Mouse (Mus musculus): ENCODE results near the gene Dzip1l. TPM values are rescaled to one million over a fixed set of nuclear protein-coding genes. Genes with fewer than 3 reads are reported as not detected.

The Dzip1l gene
- polyA plus RNA-seq, 1 experiment, result 0.84 TPM

DNA sequence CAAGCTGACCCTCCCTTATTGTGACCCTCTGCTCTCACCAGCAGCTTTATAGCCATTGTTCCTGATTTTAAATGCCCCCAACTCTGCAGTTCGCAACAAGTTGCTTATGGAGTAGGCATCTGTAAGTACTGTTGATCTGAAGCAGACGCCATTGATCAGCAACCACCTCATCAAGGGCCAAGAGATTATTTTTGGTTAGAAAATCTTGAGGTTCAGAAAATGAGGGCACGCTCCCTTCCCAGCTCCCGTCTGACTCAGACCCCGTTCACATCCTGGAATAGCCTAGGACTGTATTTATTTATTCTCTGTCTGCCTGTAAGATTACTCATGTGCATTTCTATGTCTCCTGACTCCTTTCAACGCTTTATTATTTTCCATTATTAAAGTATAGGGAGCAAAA is 16.1 kb downstream of the Dzip1l start:
- WGBS, result 83% methylated on average over 6 of the region's 6 CpGs

DNA sequence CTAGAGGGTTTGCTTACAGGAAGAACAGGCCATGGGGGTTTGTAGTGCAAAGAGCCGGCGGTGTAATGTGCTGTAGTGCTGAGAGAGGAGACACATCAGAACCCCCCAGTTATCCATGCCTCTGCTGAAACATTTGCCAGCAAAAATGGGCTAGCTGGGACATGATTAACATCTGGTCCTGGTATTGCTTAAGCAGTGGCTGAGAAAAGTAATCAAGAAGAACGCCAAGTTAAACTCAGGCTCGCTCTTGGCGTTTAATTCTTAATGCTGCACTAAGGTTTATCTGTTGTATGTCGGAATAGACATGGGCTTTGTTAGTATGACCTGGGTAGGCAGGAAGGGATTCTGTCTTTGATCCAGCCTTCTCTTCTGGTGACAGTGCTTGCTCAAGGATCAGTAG is 16.8 kb downstream of the Dzip1l start:
- no peak for DNase-seq (ENCODE audit: low read depth, low spot score)
- 76% methylated on average over 6 of the region's 6 CpGs for WGBS

More for the DNA sequence above, 16.1 kb downstream of the Dzip1l start:
- DNase-seq (ENCODE audit: low read depth, low spot score), result no peak

DNA sequence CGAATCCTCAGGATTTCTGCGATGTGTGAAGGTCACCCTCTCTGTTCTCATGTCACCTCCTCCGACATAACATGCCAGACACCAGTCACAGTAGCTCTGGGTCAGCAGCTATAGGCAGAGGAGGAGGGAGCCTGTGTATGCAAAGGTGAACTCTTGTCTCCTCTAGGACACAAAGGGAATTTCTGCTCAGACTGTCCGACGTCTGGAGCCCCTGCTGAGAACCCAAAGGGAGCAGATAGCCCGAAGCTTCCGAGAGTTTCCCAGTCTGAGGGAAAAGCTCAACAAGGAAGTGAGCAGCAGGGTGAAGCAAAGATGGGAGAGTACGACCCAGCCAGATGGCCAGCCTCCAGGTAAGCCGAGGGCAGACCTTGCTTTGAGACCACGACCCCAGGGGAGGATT is 31.5 kb downstream of the Dzip1l start:
- DNase-seq (ENCODE audit: low read depth, low spot score), result no peak
- WGBS, result 79% methylated on average over 10 of the region's 10 CpGs

DNA sequence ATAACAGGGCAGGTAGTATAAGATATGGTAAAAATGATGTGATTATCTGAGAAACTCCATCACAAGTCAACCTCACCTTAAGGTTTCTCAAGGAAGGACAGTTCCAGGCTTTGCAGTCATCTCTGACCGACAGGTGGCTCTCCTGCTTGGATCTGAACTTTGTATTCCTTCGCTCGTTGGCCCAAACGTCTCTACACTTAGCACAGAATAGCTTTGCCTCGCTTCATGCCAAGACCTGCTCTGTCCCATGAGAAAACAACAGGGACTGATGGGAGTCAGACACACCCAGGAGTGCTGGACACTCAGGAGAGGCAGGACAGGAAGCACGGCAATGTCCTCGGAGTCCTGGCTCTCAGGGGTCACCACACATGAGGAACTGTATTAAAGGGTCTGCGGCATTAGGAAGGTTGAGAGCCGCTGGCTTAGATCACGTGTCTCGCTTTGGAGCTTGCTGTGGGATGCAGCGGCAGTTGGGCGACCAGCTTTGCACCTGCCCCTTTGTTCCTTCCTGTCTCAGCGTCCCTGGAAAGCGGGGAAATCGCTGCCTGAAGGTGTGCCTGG is 32.4 kb downstream of the Dzip1l start:
- DNase-seq (ENCODE audit: low read depth, low spot score), result peak; percentile 31
- WGBS, result 39% methylated on average over 16 of the region's 16 CpGs

DNA sequence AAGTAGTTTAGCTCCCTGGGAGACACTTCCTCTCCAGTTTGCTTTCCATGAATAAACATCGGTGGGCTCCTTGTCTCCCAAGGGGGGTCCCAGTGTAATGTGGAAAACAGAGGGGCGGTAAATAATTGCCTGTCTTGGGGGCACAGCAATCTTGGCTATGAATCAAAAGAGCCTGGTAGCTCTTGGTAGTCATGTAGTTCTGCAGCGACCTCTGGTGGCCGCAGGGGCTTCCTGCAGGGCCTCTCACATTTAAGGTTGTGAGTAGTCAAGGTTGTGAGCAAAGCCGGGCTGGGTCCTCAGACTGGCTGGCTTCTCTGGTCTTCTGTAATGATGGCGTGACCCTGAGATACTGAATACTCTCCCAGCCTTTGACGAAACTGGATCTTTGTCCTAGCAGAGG is 33.1 kb downstream of the Dzip1l start:
- peak; percentile 55 for DNase-seq (ENCODE audit: low read depth, low spot score)
- 13% methylated on average over 7 of the region's 7 CpGs for WGBS

DNA sequence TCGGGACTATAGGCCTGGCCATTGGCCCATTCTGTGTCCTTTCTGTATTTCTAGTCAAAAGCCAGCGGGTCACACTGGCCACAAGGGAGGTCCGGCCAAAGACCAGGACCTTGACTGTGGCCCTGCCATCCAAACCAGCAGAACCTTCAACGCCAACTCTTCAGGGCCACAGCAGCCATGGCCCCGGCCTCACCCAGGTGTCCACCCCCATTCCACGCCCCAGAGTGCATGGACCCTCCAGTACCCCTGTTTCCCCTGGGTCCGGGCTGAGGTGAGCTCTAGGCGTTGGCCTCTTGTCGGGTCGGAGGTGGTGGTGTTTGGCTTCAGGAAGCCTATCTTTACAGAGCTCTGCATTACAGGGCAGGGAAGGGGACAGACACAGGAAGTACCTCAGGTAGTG is 33.6 kb downstream of the Dzip1l start:
- WGBS, result 83% methylated on average over 10 of the region's 10 CpGs
- DNase-seq (ENCODE audit: low read depth, low spot score), result no peak

DNA sequence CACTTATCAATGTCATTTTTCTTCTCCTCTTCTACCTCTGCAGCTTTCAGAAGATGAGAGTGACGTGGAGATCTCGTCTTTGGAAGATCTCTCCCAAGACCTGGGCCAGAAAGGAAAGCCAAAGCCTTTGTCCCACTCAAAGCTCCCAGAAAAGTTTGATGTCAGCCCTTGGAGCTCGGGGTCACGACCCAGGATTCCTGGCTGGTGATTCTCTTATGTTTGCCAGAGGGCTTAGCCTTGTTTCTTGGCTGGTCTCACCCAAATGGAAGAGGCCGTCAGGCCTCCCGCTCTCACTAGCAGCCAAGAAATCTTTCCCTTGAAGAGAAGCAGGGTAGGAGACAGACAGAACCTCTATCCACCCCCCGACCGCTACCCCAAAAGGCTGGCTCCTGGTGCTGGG is 38.3 kb downstream of the Dzip1l start:
- WGBS, result 71% methylated on average over 8 of the region's 8 CpGs
- DNase-seq (ENCODE audit: low read depth, low spot score), result no peak

DNA sequence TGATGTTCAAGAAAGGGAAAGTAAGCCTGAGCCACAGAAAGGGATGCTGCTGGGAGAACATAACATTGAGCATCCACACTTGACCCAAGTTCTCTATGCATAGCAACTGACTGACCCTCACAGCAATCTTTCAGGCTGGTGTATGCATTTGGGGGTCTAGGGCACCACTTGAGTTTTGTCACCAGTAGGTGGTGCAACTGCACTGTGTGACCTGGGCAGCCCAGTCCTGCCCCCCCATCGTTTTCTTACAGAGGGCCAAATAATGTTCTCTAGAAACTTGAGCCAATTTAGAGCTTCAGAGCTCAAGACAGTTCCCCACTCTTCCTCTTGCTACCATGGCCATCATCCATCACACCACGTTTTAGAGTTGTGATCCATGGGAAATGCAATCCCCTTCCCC is 42.3 kb downstream of the Dzip1l start:
- 33% methylated on average over 2 of the region's 2 CpGs for WGBS
- DNase-seq (ENCODE audit: low read depth, low spot score), result no peak

DNA sequence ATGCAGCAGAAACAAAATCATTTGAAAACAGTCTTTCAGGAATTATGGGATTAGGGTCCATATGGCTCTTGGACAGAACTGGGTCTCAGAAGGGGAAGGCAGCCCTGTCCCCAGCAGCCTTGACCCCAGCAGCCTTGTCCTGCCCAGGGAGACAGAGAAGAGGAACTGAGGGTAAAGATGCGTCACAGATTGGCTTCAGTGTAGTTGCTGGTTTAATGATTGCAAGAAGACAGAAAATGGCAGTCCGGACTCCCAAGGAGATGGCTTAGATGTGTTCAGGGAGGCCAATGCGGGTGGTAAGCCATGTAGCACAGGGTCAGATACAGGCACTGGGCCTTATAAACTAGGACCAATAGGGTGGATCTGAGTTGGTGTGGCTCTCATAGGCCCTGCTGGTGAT is 46.4 kb downstream of the Dzip1l start:
- WGBS, result 67% methylated on average over 3 of the region's 3 CpGs
- DNase-seq (ENCODE audit: low read depth, low spot score), result no peak

DNA sequence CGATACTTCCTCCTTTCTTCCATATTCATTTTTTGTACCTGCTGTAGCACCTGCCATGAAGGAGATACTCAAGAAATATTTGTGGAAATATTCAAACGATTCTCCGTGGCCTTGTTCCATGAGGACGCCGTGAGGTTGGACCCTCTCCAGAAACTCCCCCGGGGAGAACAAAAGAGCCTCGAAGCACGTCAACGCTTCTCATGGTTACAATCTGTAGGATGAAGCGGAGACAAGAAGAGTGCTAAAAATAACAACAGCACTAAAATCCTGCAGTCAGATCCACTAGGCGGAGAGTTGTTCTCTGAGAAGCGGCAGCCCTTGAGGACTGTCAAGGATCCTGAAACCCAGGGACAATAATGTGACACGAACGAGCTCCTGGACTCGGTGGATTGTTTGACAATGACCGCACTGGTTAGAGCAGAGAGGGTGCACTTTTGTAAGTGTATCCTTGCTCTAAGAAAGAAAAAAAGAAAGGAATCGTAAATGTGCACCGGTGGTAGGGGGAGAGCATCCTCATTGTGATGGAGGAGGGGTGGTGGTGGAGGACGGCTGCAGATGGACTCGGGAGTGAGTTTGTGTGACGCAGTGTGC is 52.8 kb downstream of the Dzip1l start:
- DNase-seq (ENCODE audit: low read depth, low spot score), result no peak
- WGBS, result 78% methylated on average over 21 of the region's 21 CpGs

DNA sequence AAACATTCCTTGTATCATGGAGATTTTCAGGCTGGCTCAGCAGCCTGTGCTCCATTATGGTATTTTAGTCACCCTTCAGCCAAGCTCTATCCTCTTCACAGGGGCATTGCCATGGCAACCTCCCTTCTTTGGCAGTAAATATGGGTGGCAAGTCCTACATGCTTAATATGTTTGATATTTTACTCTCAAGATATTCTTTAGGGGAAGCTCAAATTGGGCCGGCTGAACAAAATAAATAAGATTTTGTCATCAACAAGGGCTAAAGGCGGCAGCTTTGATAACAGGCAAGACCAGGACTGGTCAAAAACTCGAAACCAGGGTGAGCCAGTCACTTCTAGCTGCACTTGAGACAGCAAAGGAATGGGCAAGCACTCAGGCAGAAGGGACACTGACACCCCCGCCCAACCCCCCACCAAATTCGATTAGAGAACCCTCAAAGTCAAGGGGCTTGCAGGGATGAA is 55.8 kb downstream of the Dzip1l start:
- no peak for DNase-seq (ENCODE audit: low read depth, low spot score)
- WGBS, result 55% methylated on average over 5 of the region's 5 CpGs

DNA sequence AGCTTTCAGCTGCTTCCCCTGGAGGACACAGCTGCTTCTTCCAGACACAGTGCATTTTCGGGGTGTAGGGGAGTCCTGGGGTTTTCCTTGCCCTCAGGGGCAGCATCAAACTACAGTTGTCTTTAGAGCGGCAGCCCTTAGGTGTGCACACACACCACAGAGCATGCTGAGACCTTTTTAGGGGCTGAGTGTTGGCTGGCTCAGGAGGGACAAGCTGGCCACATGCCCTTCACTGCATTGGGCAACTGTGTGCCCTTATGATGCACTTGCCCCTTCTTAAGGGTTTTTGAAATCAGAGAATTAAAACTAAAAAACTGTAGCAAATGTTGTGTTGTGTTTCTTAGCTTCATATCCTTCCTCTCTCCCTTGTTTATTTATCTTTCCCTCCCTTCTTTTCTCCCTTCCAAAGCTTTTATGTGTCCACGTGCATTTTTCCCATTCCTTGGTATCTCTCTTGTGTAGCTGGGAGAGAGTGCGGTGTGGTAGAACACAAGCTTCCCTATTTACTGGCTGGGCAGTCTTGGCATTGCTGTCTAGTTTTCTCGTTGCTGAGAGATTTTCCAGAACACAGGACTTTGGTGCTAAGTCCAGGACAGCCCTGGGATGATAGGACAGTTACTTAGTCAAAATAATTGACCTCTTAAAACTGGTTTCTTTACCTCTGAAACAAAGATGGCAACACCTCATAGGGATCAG is 56.4 kb downstream of the Dzip1l start:
- WGBS, result 63% methylated on average over 5 of the region's 5 CpGs
- no peak for DNase-seq (ENCODE audit: low read depth, low spot score)

DNA sequence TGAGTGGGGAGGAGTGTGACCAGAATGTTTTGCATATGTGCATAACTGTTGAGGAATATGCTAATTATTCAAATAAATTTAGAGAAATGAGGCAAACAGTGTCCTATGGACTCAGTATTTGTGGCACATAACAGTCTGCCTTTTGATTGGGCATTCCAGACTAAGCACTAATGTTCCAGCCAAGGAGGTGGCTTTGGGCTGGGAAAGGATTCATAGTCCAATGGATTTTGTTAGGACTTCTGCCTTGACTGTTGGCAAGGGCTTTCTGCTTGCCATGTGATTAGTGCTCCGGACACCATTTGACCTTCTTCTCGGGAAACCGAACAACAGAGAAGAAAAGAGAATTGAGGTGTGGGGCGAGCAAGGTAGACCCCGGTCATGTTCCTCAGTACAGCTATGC is 60.5 kb downstream of the Dzip1l start:
- DNase-seq (ENCODE audit: low read depth, low spot score), result no peak
- 90% methylated on average over 5 of the region's 5 CpGs for WGBS

DNA sequence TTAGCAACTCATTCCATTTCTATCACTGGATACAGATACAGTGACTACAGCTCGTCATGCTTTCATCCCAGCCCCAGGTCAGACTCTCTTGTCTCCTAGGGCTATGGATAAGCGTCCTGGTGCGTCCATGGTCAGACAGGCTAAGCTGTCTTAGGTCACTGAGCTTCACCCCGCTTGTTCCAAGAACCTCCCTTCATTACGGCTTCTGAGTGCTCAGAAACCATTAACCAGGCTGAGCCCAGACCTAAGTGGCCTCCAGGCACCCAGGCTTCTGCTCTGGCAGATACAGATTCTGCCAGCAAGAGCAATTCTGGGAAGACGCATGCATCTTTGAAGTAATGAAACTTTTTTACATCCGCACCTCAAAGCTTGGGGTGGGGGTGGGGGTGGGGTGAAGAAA is 61.1 kb downstream of the Dzip1l start:
- DNase-seq (ENCODE audit: low read depth, low spot score), result no peak
- 72% methylated on average over 7 of the region's 7 CpGs for WGBS

DNA sequence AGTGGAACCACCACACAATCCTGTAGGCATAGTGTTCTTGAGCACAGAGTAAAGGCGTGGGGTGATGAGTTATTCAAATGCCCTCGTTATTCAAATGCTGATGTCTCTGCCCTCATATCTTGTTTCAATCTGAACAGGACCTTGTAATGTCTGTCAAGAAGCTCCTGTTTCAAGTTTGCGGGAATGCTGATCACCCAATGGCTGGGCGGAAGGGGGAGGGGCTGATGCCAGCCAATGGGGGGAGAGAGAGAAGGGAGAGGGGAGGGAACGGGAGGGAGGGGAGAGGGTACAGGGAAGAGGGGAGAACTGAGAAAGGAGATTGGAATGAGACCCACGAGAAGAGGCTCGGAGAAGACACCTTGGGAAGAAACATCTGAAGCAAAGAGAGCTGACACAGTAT is 65.7 kb downstream of the Dzip1l start:
- WGBS, result 51% methylated on average over 7 of the region's 7 CpGs
- DNase-seq (ENCODE audit: low read depth, low spot score), result no peak

DNA sequence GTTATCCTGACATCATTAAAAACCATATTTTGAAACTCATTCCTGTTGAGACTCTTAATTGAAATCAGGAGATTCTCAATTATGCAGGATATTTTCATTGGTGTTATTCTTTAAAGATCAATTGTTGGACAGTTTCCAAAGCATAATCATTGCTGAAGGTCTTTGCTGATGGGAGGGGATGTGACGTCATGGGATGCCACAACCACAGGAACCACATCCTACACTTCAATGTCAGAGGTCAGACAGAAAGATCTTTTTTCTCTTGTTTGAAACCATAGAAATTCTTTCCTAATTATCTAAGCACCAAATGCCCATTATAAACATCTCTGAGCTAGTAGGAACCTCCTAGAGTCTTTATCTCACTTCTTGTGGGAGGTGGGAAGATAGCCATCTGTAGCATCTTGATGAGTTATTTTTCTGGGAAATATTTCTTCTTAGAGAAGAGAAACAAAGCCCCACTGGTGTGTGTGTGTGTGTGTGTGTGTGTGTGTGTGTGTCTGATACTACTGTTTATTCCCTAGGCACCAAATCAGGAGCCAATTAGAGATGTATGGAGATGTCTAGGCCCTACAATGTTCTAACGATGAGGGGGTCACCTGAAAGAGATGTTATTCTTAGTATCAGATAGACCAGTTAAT is 70.6 kb downstream of the Dzip1l start:
- no peak for DNase-seq (ENCODE audit: low read depth, low spot score)
- WGBS, result 77% methylated on average over 2 of the region's 2 CpGs

DNA sequence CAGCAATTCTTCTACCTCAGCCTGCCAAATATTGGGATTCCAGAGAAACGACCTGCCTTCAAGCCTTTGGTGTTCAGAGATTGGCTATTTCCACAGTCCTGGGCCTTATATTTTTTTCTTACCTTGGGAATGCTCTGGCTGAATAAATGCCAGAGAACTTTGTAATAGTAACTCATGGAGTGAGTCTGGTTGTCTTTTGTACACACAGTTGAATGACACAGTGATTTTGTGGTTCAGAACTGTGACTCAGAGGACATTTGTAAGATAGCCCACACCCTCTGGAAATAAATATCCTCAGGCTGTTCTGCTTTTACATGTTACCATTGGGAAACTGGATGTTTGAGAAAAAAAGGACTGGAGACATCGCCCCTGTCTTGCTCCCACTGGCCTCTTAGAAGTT is 71.9 kb downstream of the Dzip1l start:
- DNase-seq (ENCODE audit: low read depth, low spot score), result no peak
- 80% methylated on average over 2 of the region's 2 CpGs for WGBS

DNA sequence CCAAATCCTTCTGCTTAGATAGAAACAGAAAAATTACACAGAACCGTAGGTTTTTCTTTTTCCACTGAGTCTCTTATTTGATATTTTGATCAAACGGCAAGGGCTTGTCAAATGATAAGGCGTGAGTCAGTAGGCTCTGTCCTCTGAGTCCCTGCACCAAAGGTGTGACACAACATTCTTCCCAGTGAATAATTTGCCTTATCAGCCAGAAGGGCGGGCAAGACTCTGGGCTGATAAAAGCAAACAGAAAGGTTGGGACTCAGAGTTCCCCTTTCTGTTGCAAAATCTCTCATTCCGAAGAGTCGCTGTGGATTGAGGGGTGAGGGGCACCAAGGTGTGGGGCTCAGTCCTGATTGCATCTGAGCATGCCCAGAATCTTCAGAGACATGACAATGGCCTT is 72.9 kb downstream of the Dzip1l start:
- DNase-seq (ENCODE audit: low read depth, low spot score), result no peak
- 39% methylated on average over 6 of the region's 6 CpGs for WGBS

DNA sequence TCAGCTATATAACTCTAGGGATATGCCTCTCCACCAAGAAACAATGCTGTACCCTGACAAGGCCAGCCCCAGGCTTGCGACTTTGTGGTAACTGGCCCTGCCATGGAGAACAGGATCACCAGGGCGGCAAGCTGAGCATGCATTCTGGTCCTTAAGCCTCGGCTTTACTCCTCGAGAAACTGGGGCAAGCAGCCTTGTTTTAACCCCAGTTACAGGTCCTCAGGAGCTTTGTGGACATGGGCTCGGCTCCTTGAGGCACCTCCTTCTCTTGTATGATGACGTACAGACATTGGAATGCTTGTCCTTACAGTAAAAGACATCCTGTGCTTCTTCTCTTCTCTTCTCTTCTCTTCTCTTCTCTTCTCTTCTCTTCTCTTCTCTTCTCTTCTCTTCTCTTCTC is 74.4 kb downstream of the Dzip1l start:
- DNase-seq (ENCODE audit: low read depth, low spot score), result no peak
- WGBS, result 67% methylated on average over 6 of the region's 6 CpGs

DNA sequence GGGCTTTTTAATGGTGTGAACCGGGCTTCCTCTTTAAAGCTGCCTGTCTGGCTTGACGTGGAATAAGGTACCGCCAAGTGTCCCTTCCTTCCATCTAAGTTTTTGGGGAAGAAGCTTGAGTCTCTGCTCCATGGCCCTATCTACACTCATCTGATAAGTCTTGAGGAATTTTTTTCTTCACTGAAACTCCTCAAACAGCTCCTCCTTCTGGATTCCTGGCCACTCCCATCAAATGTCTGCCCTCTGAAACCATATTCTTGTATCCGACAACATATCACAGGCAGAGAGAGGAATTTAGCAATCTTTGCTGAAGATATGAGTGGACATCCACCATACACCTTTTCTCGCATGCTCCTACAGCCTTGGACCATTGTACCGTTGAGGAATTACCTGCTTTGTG is 77.0 kb downstream of the Dzip1l start:
- DNase-seq (ENCODE audit: low read depth, low spot score), result no peak
- WGBS, result 88% methylated on average over 6 of the region's 6 CpGs
